Mouse (Mus musculus): ENCODE data around the gene Cyp26c1. TPM values are rescaled to one million over a fixed set of nuclear protein-coding genes. Genes with fewer than 3 reads are reported as not detected.

Cyp26c1 gene
- total RNA-seq (2023): not detected

GRCm38 (mm10) chr19:37685281-37685680 is at the start of gene Cyp26c1:
TSS of gene Cyp26c1 (plus strand) at chr19:37685581.

GRCm38 (mm10) chr19:37697651-37698272 is 12.4 kb downstream of the Cyp26c1 start, which contains the start of gene Cyp26a1:
TSS of gene Cyp26a1 (plus strand) at chr19:37697798.

Other genes starting within 250 kb of the Cyp26c1 start
- 10 to 100 TPM; 49.5 to 51.6 TPM for gene Exoc6, start 135.2 kb upstream of the Cyp26c1 start, total RNA-seq (2023)
- gene Cyp26a1, start 12.2 kb downstream of the Cyp26c1 start, total RNA-seq (2023): under 1 TPM in 1 of 2 experiments, not detected in 1; 0.30 TPM